Mouse (Mus musculus) embryonic facial prominence, embryonic 14.5 days (tissue): ENCODE data around the gene Chuk. TPM values are rescaled to one million over a fixed set of nuclear protein-coding genes. Genes with fewer than 3 reads are reported as not detected.
A peak's percentile ranks its signal among the peaks of the same experiment; 100 is the strongest.

ENCODE experiments used
- ATAC-seq: fragments of 200-750 bp; cut with Nextera tagmentation; 2 replicates; pipeline ENCODE4 v1.8.0; 2017; ENCODE audit warnings: low read depth, moderate number of reproducible peaks, moderate TSS enrichment
- DNase-seq: peaks from one replicate; pipeline ENCODE4 v3.0.0-alpha.2; 2015; ENCODE audit warnings: low spot score
- H3K27ac ChIP-seq: fragments of 300-500 bp; sonication (generic); replicated peaks from 2 replicates; pipeline ENCODE4 v1.5.1; 2014; ENCODE audit warnings: low read depth, mild to moderate bottlenecking, low read length, moderate library complexity
- H3K27me3 ChIP-seq: fragments of 300-500 bp; sonication (generic); replicated peaks from 2 replicates; pipeline ENCODE4 v1.6.1; 2014; ENCODE audit warnings: low read length; ENCODE audit not compliant: control insufficient read depth, insufficient read depth
- H3K36me3 ChIP-seq: fragments of 300-500 bp; sonication (generic); 2 replicates; pipeline ENCODE4 v1.6.1; 2014; ENCODE audit warnings: low read length, mixed read lengths; ENCODE audit not compliant: control insufficient read depth, insufficient read depth
- H3K4me1 ChIP-seq: fragments of 300-500 bp; sonication (generic); 2 replicates; pipeline ENCODE4 v1.6.1; 2014; ENCODE audit warnings: antibody characterized with exemption, low read length; ENCODE audit not compliant: control insufficient read depth, insufficient read depth
- H3K4me2 ChIP-seq: fragments of 300-500 bp; sonication (generic); 2 replicates; pipeline ENCODE4 v1.6.1; 2014; ENCODE audit warnings: low read depth, mild to moderate bottlenecking, low read length, moderate library complexity, mixed read lengths
- H3K4me3 ChIP-seq: fragments of 300-500 bp; sonication (generic); 2 replicates; pipeline ENCODE4 v1.5.1; 2014; ENCODE audit warnings: low read depth, mild to moderate bottlenecking, low read length
- H3K9ac ChIP-seq: fragments of 300-500 bp; sonication (generic); 2 replicates; pipeline ENCODE4 v1.6.1; 2014; ENCODE audit warnings: low read depth, mild to moderate bottlenecking, low read length, moderate library complexity, mixed read lengths
- H3K9me3 ChIP-seq: fragments of 300-500 bp; sonication (generic); 2 replicates; pipeline ENCODE4 v1.6.1; 2016; ENCODE audit warnings: low read length; ENCODE audit not compliant: control insufficient read depth
- WGBS: fragments of 180-500 bp; shearing (Covaris S2); extraction: QIAGEN DNeasy Blood & Tissue Kit; methylation state at CpG from one replicate; pipeline ENCODE4 v1.1.7; 2014; 5-methylcytosine and 5-hydroxymethylcytosine counted together
- polyA plus RNA-seq: library from polyadenylated mRNA; unstranded; fragments of >200 nt; fragmentation: Nextera tagmentation; extraction: Ambion mirVana; gene quantifications from 2 replicates; pipeline ENCODE4 v1.2.1, GENCODE M21; 2014

Chuk gene
- polyA plus RNA-seq, 1 experiment from 2014 or later = 32.0 TPM

- Histone ChIP-seq H3K27ac (no peak overlapping the region), H3K4me3 (peak overlapping the region; percentile 76), H3K9ac (peak overlapping the region; percentile 76; the same call in 1 of the 2 replicates)
Observed at GRCm38 (mm10) chr19:44068232-44068631, 39.0 kb downstream of the Chuk start.

GRCm38 (mm10) chr19:44067323-44068049 lies 39.8 kb downstream of the Chuk start:
- H3K4me2 ChIP-seq = peak overlapping the region; percentile 23; the same call in 1 of the 2 replicates
- H3K4me3 ChIP-seq = no peak overlapping the region
- ATAC-seq = no peak
- no peaks in the 10 kb centered on the region for H3K27me3 ChIP-seq
- H3K4me1 ChIP-seq = peaks cover 10% of the 10 kb centered on the region; the same call in 1 of the 2 replicates
- H3K9ac ChIP-seq = 0 out of 2 replicates have a peak overlapping the region, but pooled peaks have one; percentile 4
- peak; percentile 48 for DNase-seq
- H3K9me3 ChIP-seq = no peaks in the 10 kb centered on the region
- H3K27ac ChIP-seq = no peak overlapping the region
- peaks cover 11% of the 10 kb centered on the region for H3K36me3 ChIP-seq
- 68% methylated on average over 9 of the region's 9 CpGs for WGBS

More at GRCm38 (mm10) chr19:44068232-44068631, 39.0 kb downstream of the Chuk start:
- H3K27me3 ChIP-seq = no peaks in the 10 kb centered on the region
- 0 out of 2 replicates have a peak, but pooled peaks cover 10% of the 10 kb centered on the region for H3K36me3 ChIP-seq
- peaks cover 10% of the 10 kb centered on the region; the same call in 1 of the 2 replicates for H3K4me1 ChIP-seq
- H3K4me2 ChIP-seq = peak overlapping the region; percentile 82
- 80% methylated on average over 4 of the region's 4 CpGs for WGBS
- no peak for ATAC-seq
- no peaks in the 10 kb centered on the region for H3K9me3 ChIP-seq
- DNase-seq = no peak

GRCm38 (mm10) chr19:44064734-44065133 lies 42.5 kb downstream of the Chuk start:
- no peaks in the 10 kb centered on the region for H3K27me3 ChIP-seq
- DNase-seq (no peak), ATAC-seq (no peak)
- H3K4me3 ChIP-seq = no peak overlapping the region
- no peak overlapping the region for H3K9ac ChIP-seq
- 99% methylated on average over 2 of the region's 2 CpGs for WGBS
- H3K9me3 ChIP-seq = no peaks in the 10 kb centered on the region
- no peak overlapping the region for H3K4me2 ChIP-seq
- H3K4me1 ChIP-seq = peaks cover 10% of the 10 kb centered on the region; the same call in 1 of the 2 replicates
- H3K27ac ChIP-seq = no peak overlapping the region
- peaks cover 36% of the 10 kb centered on the region for H3K36me3 ChIP-seq

- Histone ChIP-seq H3K9me3 (no peaks in the 10 kb centered on the region), H3K27me3 (no peaks in the 10 kb centered on the region), H3K9ac (no peak overlapping the region), H3K4me2 (no peak overlapping the region), H3K4me3 (no peak overlapping the region), H3K36me3 (peaks cover 45% of the 10 kb centered on the region), H3K27ac (no peak overlapping the region), H3K4me1 (peaks cover 8% of the 10 kb centered on the region; the same call in 1 of the 2 replicates)
- no peak for ATAC-seq
- WGBS = 89% methylated on average over 7 of the region's 7 CpGs
- DNase-seq = no peak
Observed at GRCm38 (mm10) chr19:44063773-44064172, 43.5 kb downstream of the Chuk start.

GRCm38 (mm10) chr19:44060226-44060625 lies 47.1 kb downstream of the Chuk start:
- Histone ChIP-seq H3K9ac (no peak overlapping the region), H3K36me3 (peaks cover 65% of the 10 kb centered on the region), H3K27me3 (no peaks in the 10 kb centered on the region), H3K4me2 (no peak overlapping the region), H3K4me3 (no peak overlapping the region), H3K4me1 (no peaks in the 10 kb centered on the region), H3K27ac (no peak overlapping the region), H3K9me3 (no peaks in the 10 kb centered on the region)
- ATAC-seq (no peak), DNase-seq (no peak)
- WGBS = 80% methylated on average over 3 of the region's 3 CpGs

GRCm38 (mm10) chr19:44055173-44055826 lies 52.0 kb downstream of the Chuk start:
- no peak overlapping the region for H3K9ac ChIP-seq
- WGBS = 79% methylated on average over 4 of the region's 4 CpGs
- ATAC-seq (no peak), DNase-seq (no peak)
- no peaks in the 10 kb centered on the region for H3K9me3 ChIP-seq
- no peaks in the 10 kb centered on the region for H3K4me1 ChIP-seq
- H3K4me3 ChIP-seq = no peak overlapping the region
- peaks cover 45% of the 10 kb centered on the region for H3K36me3 ChIP-seq
- H3K4me2 ChIP-seq = no peak overlapping the region
- H3K27me3 ChIP-seq = no peaks in the 10 kb centered on the region
- no peak overlapping the region for H3K27ac ChIP-seq

- no peaks in the 10 kb centered on the region for H3K9me3 ChIP-seq
- 80% methylated on average over 4 of the region's 4 CpGs for WGBS
- no peak overlapping the region for H3K9ac ChIP-seq
- H3K4me2 ChIP-seq = no peak overlapping the region
- DNase-seq (no peak), ATAC-seq (no peak)
- no peaks in the 10 kb centered on the region for H3K4me1 ChIP-seq
- H3K27ac ChIP-seq = no peak overlapping the region
- peaks cover 40% of the 10 kb centered on the region for H3K36me3 ChIP-seq
- H3K27me3 ChIP-seq = no peaks in the 10 kb centered on the region
- H3K4me3 ChIP-seq = no peak overlapping the region
Observed at GRCm38 (mm10) chr19:44050388-44050787, 56.9 kb downstream of the Chuk start.

GRCm38 (mm10) chr19:44049282-44049681 lies 58.0 kb downstream of the Chuk start:
- ATAC-seq = no peak

More at GRCm38 (mm10) chr19:44049282-44049681, 58.0 kb downstream of the Chuk start:
- H3K9me3 ChIP-seq = no peaks in the 10 kb centered on the region
- H3K9ac ChIP-seq = no peak overlapping the region
- H3K4me1 ChIP-seq = no peaks in the 10 kb centered on the region
- H3K4me3 ChIP-seq = no peak overlapping the region
- no peak for DNase-seq
- peaks cover 39% of the 10 kb centered on the region for H3K36me3 ChIP-seq
- H3K27me3 ChIP-seq = no peaks in the 10 kb centered on the region
- no peak overlapping the region for H3K27ac ChIP-seq
- WGBS = 65% methylated on average over 3 of the region's 3 CpGs
- H3K4me2 ChIP-seq = no peak overlapping the region
